Mouse (Mus musculus): ENCODE results near the gene Rtkn2. TPM values are rescaled to one million over a fixed set of nuclear protein-coding genes. Genes with fewer than 3 reads are reported as not detected.

Rtkn2 gene
- 2.2 and 3.0 TPM in 2 replicates for polyA plus RNA-seq (2016; fragmentation: Nextera tagmentation; extraction: Ambion mirVana)

DNA sequence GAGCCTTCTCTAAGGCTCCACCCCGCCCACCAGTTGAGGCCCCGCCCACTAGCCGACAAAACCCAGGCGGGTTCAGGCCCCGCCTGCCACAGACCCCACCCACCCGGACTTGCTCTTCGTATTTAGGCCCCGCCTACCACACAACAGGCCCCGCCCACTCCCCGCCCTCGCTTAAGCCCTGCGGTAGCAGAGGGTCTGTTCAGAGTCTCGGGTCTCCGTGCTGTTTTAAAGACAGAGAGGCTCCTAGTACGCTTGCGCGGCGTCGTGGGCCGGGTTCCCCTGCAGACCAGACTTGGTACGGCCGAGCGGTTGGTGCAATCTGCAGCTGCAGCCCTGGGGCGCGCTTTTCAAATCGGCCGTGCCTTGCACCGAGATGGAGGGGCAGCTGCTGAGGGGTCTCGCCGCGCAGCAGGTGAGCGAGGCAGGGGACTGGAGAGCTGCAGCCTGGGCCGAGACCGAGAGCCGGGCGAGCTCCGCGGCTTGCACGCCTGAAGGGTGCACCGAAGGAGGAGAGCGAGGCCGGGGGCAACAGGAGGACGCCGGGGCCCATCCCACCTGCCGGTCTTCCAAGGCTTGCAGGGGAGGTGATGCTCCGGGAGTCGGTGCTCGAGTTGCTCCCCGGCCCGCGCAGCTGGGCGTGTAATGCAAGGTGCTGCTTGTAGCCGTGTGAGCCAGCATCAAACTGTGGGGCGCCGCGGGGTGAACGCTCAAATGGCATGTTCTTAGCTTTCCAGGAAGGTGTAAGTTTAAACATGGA is at the start of gene Rtkn2:
Gene Rtkn2, plus strand, starts transcription at position 170 of the 757 bp plus-strand sequence.
- H3K27ac ChIP-seq, result peak within 1 kb of the TSS; percentile 48; the same call in 1 of the 2 replicates
- H3K4me2 ChIP-seq, result peak within 1 kb of the TSS; percentile 97
- H3K9me3 ChIP-seq (replicated peaks), result no peaks in the 10 kb centered on the region
- peak within 1 kb of the TSS; percentile 72 for H3K9ac ChIP-seq
- peaks cover 16% of the 10 kb centered on the region for H3K4me1 ChIP-seq
- under 1% methylated on average over 57 of the region's 57 CpGs for WGBS (ENCODE audit: insufficient replicate concordance)
- no peaks in the 10 kb centered on the region for H3K27me3 ChIP-seq (replicated peaks)
- peak within 1 kb of the TSS; percentile 75 for H3K4me3 ChIP-seq
- ATAC-seq, result peak; percentile 90
- H3K36me3 ChIP-seq, result no peaks in the 10 kb centered on the region

DNA sequence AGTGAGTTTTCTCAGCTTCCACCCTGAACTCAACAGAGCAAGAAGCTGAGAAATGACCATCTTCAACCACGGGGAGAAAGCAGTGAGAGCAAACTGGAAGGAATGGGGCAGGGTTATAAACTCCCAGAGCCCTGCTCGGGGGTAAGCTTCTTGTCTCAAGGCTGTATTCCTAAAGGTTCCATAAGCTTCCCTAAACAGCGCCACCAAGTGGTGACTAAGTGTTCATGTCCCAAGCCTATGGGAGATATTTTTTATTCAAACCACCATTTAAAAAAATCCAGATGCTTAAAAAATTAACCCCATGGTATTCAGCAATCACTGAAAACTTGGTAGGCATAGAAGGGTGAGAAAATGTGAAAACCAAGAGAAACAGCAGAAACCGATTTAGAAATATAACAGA is 48.0 kb upstream of the Rtkn2 start:
- no peaks in the 10 kb centered on the region for H3K9me3 ChIP-seq (replicated peaks)
- H3K4me2 ChIP-seq, result no peak overlapping the region
- no peak for ATAC-seq
- H3K27ac ChIP-seq, result no peak overlapping the region
- 63% methylated on average over 4 of the region's 4 CpGs for WGBS (ENCODE audit: insufficient replicate concordance)
- no peak overlapping the region for H3K4me3 ChIP-seq
- no peaks in the 10 kb centered on the region for H3K36me3 ChIP-seq
- H3K4me1 ChIP-seq, result no peaks in the 10 kb centered on the region
- H3K27me3 ChIP-seq (replicated peaks), result no peaks in the 10 kb centered on the region
- no peak overlapping the region for H3K9ac ChIP-seq

DNA sequence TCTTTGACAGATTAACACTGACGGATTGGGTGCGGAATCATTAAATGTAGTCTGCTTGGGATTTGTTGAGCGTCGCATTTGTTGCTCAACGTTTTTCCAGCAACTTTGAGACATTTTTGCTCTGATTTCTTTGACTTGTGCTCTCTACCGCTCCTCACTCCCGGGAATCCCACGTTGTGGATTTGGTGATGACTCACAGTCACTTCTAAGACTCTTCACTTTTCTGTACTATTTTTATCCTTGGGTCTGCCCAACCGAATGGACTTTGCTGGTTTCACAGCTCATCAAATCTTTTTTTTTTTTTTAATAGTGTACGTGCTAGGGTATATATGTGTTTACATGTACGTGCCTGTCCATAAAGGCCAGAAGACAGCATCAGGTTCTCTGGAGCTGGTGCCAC is 46.6 kb upstream of the Rtkn2 start:
- ATAC-seq, result no peak
- Histone ChIP-seq H3K27ac (no peak overlapping the region), H3K4me3 (no peak overlapping the region), H3K4me1 (no peaks in the 10 kb centered on the region), H3K9me3 (replicated peaks) (no peaks in the 10 kb centered on the region), H3K9ac (no peak overlapping the region), H3K4me2 (no peak overlapping the region), H3K27me3 (replicated peaks) (no peaks in the 10 kb centered on the region), H3K36me3 (no peaks in the 10 kb centered on the region)
- WGBS (ENCODE audit: insufficient replicate concordance), result 75% methylated on average over 11 of the region's 11 CpGs

DNA sequence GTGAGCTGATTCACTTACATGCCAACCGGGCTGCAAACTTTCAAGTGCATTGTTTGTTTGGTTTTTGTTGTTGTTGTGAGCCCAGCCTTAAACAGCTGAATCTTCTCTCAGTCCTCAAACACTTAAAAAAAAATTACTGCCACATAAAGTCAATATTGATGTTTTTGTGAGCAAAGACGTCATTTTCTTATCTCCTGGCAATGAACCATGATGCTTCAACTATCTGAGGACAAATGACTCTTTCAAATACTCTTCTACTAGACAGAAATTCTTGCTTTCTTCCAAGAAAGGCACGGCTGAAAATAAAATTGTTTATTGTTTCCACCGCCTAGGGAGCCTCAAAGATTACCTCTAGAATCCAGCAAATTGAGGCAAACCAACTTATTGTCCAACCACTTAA is 42.4 kb upstream of the Rtkn2 start:
- WGBS (ENCODE audit: insufficient replicate concordance), result 55% methylated on average over 4 of the region's 4 CpGs

DNA sequence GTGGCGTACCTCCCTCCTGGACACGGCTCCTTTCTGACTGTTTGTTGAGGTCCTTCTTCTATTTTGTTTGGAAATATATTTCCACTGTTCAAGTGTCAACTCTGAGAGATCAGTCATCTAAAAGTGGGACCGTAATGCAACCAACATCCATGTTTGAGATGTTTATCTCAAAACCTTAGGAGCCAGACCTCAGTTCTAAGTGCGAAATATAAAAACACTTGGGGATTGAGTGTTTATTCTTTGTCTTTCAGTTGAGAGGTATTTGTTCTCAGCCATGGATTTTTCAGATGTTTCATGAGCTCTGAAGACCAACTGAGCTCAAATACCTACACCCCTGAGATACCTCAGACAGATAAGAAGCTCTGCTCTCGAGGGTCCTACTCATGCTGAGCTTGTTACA is 41.6 kb upstream of the Rtkn2 start:
- H3K4me3 ChIP-seq, result no peak overlapping the region
- WGBS (ENCODE audit: insufficient replicate concordance), result 67% methylated on average over 5 of the region's 5 CpGs
- H3K27ac ChIP-seq, result no peak overlapping the region
- ATAC-seq, result no peak
- H3K4me2 ChIP-seq, result no peak overlapping the region
- H3K36me3 ChIP-seq, result no peaks in the 10 kb centered on the region
- no peaks in the 10 kb centered on the region for H3K4me1 ChIP-seq
- H3K9me3 ChIP-seq (replicated peaks), result no peaks in the 10 kb centered on the region
- H3K9ac ChIP-seq, result no peak overlapping the region
- H3K27me3 ChIP-seq (replicated peaks), result no peaks in the 10 kb centered on the region

More for the DNA sequence above, 42.4 kb upstream of the Rtkn2 start:
- no peaks in the 10 kb centered on the region for H3K27me3 ChIP-seq (replicated peaks)
- no peak for ATAC-seq
- no peak overlapping the region for H3K4me2 ChIP-seq
- no peaks in the 10 kb centered on the region for H3K36me3 ChIP-seq
- no peak overlapping the region for H3K9ac ChIP-seq
- no peak overlapping the region for H3K27ac ChIP-seq
- H3K4me1 ChIP-seq, result no peaks in the 10 kb centered on the region
- H3K4me3 ChIP-seq, result no peak overlapping the region
- H3K9me3 ChIP-seq (replicated peaks), result no peaks in the 10 kb centered on the region

DNA sequence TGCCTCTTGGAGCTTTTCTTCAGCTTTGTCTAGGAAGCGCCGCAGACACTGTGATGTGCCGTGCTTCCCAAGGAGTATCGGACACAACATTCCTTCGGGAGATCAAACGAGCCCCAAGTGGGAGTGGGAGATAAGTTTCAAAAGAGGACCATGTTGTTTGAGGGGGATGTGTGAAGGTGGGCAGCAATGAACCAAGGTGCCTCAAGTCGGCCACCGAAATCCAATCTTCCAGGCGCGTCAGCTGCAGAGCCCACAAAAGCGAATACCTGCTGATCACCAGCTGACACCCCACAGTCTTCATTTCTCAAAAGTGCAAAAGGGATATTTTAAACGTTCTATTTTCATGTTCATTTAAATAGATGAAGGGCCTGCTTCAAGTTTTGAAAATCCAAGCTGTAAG is 39.8 kb upstream of the Rtkn2 start:
- ATAC-seq, result no peak
- Histone ChIP-seq H3K4me2 (no peak overlapping the region), H3K4me3 (no peak overlapping the region), H3K9me3 (replicated peaks) (no peaks in the 10 kb centered on the region), H3K27ac (no peak overlapping the region), H3K9ac (no peak overlapping the region), H3K36me3 (no peaks in the 10 kb centered on the region), H3K4me1 (no peaks in the 10 kb centered on the region), H3K27me3 (replicated peaks) (no peaks in the 10 kb centered on the region)
- 73% methylated on average over 12 of the region's 12 CpGs for WGBS (ENCODE audit: insufficient replicate concordance)

DNA sequence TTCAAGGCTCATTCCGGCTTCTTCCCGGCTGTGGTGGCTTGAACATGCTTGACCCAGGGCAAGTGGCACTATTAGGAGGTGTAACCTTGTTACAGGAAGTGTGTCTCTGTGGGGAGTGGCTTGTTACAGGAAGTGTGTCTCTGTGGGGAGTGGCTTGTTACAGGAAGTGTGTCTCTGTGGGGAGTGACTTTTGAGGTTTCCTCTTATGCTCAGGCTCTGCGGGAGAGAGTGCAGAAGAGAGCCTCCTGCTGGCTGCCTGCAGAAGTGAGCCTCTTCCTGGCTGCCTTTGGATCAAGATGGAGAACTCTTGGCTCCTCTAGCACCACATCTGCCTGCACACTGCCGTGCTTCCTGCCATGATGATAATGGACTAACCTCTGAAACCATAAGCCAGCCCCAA is 35.9 kb upstream of the Rtkn2 start:
- no peak for ATAC-seq
- H3K27ac ChIP-seq, result no peak overlapping the region
- H3K4me3 ChIP-seq, result no peak overlapping the region
- H3K4me1 ChIP-seq, result no peaks in the 10 kb centered on the region
- no peaks in the 10 kb centered on the region for H3K36me3 ChIP-seq
- 70% methylated on average over 4 of the region's 4 CpGs for WGBS (ENCODE audit: insufficient replicate concordance)
- no peak overlapping the region for H3K4me2 ChIP-seq
- H3K27me3 ChIP-seq (replicated peaks), result no peaks in the 10 kb centered on the region
- H3K9ac ChIP-seq, result no peak overlapping the region
- no peaks in the 10 kb centered on the region for H3K9me3 ChIP-seq (replicated peaks)

DNA sequence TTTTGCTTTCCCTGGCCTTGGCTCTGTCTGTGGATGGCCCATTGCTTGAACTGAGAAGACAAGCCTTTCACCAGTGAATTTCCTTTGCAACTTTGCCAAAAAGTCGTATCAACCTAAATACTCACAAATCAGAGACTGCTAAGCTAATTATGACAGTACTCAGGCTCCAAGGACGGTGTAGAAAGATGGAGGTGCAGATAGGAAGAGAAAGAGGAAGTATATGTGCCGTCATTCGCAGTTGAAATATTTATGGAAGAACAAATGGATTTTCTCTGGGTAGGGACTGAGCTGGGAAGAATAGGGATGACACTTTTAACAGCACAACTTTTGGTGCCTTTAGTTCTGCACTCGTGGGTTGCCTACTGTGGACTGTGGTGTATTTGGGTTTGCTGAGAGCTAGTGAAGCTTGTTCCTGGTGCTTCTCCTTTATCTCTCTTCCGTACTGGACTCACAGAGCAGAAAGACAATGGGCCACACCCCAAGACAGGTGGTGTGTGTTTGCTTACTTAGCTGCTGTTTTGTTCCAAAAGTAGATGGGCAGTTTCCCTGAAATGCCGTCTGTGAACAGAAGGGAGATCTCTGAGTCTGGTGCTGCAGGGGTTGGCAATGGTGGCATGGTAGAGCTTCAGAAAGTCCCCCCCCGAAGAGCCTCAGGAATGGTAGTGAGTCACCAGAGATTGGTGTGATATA is 29.2 kb upstream of the Rtkn2 start:
- H3K4me2 ChIP-seq, result no peak overlapping the region
- WGBS (ENCODE audit: insufficient replicate concordance), result 35% methylated on average over 8 of the region's 8 CpGs
- no peaks in the 10 kb centered on the region for H3K27me3 ChIP-seq (replicated peaks)
- no peak for ATAC-seq
- no peaks in the 10 kb centered on the region for H3K4me1 ChIP-seq
- no peak overlapping the region for H3K4me3 ChIP-seq
- H3K9me3 ChIP-seq (replicated peaks), result no peaks in the 10 kb centered on the region
- no peak overlapping the region for H3K27ac ChIP-seq
- H3K9ac ChIP-seq, result no peak overlapping the region
- H3K36me3 ChIP-seq, result no peaks in the 10 kb centered on the region

DNA sequence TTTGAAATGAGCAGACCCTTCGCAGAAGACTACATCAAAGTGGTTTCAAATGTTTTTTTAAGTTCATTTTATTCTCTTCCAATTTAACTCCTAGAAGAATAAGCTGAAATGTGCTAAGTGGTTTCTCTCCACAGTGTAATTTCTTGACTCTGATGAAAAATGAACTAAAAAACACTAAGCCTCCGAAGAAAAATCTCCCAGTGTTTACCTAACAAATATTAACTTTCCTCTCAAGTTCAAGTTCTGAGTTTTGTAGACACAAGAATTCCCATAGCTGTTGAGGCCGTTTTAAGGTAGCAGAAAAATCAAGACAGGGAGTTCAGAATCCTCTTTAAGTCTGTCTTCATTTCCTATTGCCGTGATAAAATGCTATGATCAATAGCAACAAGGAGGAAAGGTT is 27.7 kb upstream of the Rtkn2 start:
- ATAC-seq, result no peak
- 61% methylated on average over 4 of the region's 4 CpGs for WGBS (ENCODE audit: insufficient replicate concordance)
- no peak overlapping the region for H3K9ac ChIP-seq

DNA sequence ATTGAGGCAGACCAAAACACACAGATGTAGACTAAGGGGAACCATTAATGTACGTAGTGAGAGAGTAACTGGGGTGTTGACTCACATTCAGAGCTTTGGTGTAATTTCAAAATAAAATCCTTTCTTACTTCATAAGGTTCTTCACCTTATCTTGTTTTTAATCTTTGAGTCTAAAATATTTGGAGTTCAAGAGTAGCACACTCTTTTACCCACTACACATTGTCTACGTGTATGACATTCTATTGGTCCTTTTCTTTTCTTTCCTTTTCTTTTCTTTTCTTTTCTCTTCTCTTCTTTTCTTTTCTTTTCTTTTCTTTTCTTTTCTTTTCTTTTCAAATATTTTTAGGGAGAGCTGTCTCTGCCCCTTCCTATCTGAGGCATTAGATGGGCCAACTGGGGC is 23.4 kb upstream of the Rtkn2 start:
- Histone ChIP-seq H3K9me3 (replicated peaks) (no peaks in the 10 kb centered on the region), H3K4me1 (no peaks in the 10 kb centered on the region), H3K4me2 (no peak overlapping the region), H3K9ac (no peak overlapping the region), H3K27ac (no peak overlapping the region), H3K4me3 (no peak overlapping the region), H3K36me3 (no peaks in the 10 kb centered on the region), H3K27me3 (replicated peaks) (no peaks in the 10 kb centered on the region)
- ATAC-seq, result no peak
- WGBS (ENCODE audit: insufficient replicate concordance), result 78% methylated on average over 2 of the region's 2 CpGs

More for the DNA sequence above, 27.7 kb upstream of the Rtkn2 start:
- Histone ChIP-seq H3K4me3 (no peak overlapping the region), H3K36me3 (no peaks in the 10 kb centered on the region), H3K4me2 (no peak overlapping the region), H3K27ac (no peak overlapping the region), H3K27me3 (replicated peaks) (no peaks in the 10 kb centered on the region), H3K4me1 (no peaks in the 10 kb centered on the region), H3K9me3 (replicated peaks) (no peaks in the 10 kb centered on the region)

DNA sequence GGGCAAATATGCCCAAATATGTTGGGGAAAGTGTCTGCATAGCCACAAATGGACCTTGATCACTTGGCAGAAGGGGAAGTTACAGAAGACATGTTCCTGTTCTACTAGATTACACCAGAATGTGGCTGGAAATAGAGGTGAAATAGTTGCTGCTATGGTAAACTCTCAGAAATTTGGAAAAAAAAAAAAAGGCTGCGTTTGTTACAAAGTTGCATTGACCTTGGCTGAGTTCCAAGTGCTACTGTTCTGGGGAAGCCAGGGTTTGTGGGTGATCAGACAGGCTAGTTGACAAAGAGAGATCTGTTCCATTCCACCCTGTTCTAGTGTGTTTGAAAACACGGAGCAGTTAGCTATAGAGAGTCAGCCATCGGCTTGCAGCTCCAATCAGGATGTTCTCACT is 19.4 kb upstream of the Rtkn2 start:
- WGBS (ENCODE audit: insufficient replicate concordance), result 58% methylated on average over 3 of the region's 3 CpGs
- no peak overlapping the region for H3K4me3 ChIP-seq
- H3K9ac ChIP-seq, result no peak overlapping the region
- H3K27ac ChIP-seq, result no peak overlapping the region
- no peak overlapping the region for H3K4me2 ChIP-seq
- no peaks in the 10 kb centered on the region for H3K27me3 ChIP-seq (replicated peaks)
- ATAC-seq, result no peak
- no peaks in the 10 kb centered on the region for H3K36me3 ChIP-seq
- no peaks in the 10 kb centered on the region for H3K9me3 ChIP-seq (replicated peaks)
- no peaks in the 10 kb centered on the region for H3K4me1 ChIP-seq

DNA sequence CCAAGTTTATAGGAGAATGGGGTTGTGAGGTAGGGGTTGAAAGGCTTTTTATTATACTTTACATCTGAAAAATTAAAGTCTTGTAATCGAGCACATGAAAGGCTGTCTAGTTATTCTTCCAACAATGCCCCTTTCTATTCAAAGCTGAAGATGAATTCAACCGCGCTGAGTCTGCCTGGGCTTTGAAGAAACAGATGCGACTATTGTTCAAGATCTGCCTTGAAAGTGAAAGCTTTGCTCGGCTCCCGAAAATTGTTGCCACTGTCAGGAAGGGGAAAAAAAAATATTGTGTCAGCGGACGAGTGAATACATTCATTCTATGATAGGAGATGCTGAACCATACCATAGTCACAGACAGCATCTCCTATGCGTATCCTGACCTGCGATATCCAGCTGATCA is 16.9 kb upstream of the Rtkn2 start:
- no peak overlapping the region for H3K4me2 ChIP-seq
- no peaks in the 10 kb centered on the region for H3K27me3 ChIP-seq (replicated peaks)
- H3K9me3 ChIP-seq (replicated peaks), result no peaks in the 10 kb centered on the region
- no peak overlapping the region for H3K27ac ChIP-seq
- H3K9ac ChIP-seq, result no peak overlapping the region
- H3K4me3 ChIP-seq, result no peak overlapping the region
- 69% methylated on average over 10 of the region's 10 CpGs for WGBS (ENCODE audit: insufficient replicate concordance)
- no peaks in the 10 kb centered on the region for H3K4me1 ChIP-seq
- H3K36me3 ChIP-seq, result no peaks in the 10 kb centered on the region
- ATAC-seq, result no peak
